Mouse (Mus musculus) C2C12 (cell line): ENCODE data around the gene Gm10097. TPM values are rescaled to one million over a fixed set of nuclear protein-coding genes. Genes with fewer than 3 reads are reported as not detected.
A peak's percentile ranks its signal among the peaks of the same experiment; 100 is the strongest.

ENCODE experiments used
- H3K27me3 ChIP-seq: one replicate; pipeline ENCODE4 v1.6.1; 2011; ENCODE audit not compliant: control insufficient read depth, insufficient read depth, insufficient read length
- H3K36me3 ChIP-seq: one replicate; pipeline ENCODE4 v1.6.1; 2011; ENCODE audit not compliant: control insufficient read depth, insufficient read depth
- H3K4me3 ChIP-seq: one replicate; pipeline ENCODE4 v1.5.1; 2011; ENCODE audit warnings: mild to moderate bottlenecking, control low read depth; ENCODE audit not compliant: poor library complexity, insufficient read depth, severe bottlenecking
- H3K79me2 ChIP-seq: one replicate; pipeline ENCODE4 v1.6.1; 2011; ENCODE audit not compliant: control insufficient read depth, insufficient read depth
- H3K79me3 ChIP-seq: one replicate; pipeline ENCODE4 v1.6.1; 2011; ENCODE audit warnings: low read depth, control low read depth
- H3ac ChIP-seq: one replicate; pipeline ENCODE3; 2011; ENCODE audit warnings: low read depth; ENCODE audit not compliant: control insufficient read depth, insufficient read length
- CEBPB ChIP-seq: IDR thresholded peaks from one replicate; pipeline ENCODE4 v1.6.1; 2011; ENCODE audit warnings: low read depth, mild to moderate bottlenecking, control low read depth, moderate library complexity
- CTCF ChIP-seq: IDR thresholded peaks from one replicate; pipeline ENCODE4 v1.5.1; 2011; ENCODE audit not compliant: control insufficient read depth, insufficient read depth, insufficient read length
- FOSL1 ChIP-seq: IDR thresholded peaks from one replicate; pipeline ENCODE4 v1.8.0; 2011; ENCODE audit warnings: mild to moderate bottlenecking, low read length; ENCODE audit not compliant: poor library complexity, insufficient read depth, severe bottlenecking
- MAX ChIP-seq: IDR thresholded peaks from one replicate; pipeline ENCODE4 v1.6.1; 2011; ENCODE audit warnings: mild to moderate bottlenecking, control low read depth
- MYOD1 ChIP-seq: IDR thresholded peaks from one replicate; pipeline ENCODE4 v1.6.1; 2011; ENCODE audit warnings: low read depth; ENCODE audit not compliant: control insufficient read depth, insufficient read length
- MYOG ChIP-seq: IDR thresholded peaks from one replicate; pipeline ENCODE4 v1.6.1; 2011; ENCODE audit not compliant: control insufficient read depth, insufficient read length; ENCODE audit errors: extremely low read depth
- USF1 ChIP-seq: IDR thresholded peaks from one replicate; pipeline ENCODE4 v1.6.1; 2011; ENCODE audit warnings: low read depth, mild to moderate bottlenecking, control low read depth, moderate library complexity
- polyA plus RNA-seq: library from polyadenylated mRNA; unstranded; fragments of >200 nt; fragmentation: generic; extraction: Trizol; gene quantifications from one replicate; pipeline ENCODE4 v1.2.1, GENCODE M21; 2012; ENCODE audit warnings: missing spikeins

The Gm10097 gene
- polyA plus RNA-seq, 1 experiment = 0.02 TPM

DNA sequence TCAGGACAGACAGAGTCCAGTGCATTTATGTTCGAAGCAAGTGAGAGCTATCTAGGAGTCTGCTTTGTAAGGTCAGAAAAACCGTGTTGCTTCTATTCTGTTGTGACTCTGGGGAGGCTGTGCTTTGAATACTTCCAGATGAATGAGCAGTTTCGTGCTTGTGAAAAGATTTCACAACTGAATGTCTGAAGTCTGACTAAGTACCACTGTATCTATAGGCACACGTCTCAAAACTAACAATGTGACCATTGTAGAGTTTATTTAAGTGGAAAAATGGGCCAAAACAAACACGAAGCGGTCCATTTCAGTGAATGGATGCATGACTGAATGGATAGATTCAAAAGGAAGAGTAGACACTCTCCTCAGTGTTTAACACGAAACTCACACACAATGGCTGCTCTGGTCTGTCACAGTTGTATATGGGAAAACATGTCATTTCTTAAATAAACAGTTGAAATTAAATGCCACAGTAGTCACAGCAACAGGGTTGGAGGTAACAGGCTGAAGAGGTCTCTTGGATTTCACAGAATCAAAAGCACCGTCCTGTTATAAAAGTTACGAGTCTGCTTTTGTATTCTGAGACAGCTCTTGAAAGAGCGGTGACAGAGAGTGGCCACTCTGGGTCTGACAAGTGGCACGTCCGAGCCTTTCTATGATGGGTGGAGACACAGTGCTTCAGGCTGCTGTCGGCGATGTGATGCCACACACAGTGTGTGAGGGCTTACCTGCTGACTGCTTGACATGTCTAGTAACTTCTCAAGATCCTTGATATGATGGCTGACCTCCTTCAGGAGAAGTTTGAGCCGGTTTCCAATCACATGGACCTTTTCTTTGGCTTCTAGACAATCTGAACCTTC is 36.6 kb upstream of the Gm10097 start:
- TF ChIP-seq FOSL1 (no peak), CEBPB (no peak), MYOD1 (no peak), CTCF (no peak), MAX (no peak), MYOG (no peak), USF1 (no peak)
- Histone ChIP-seq H3K27me3 (no peaks in the 10 kb centered on the region), H3K79me2 (no peaks in the 10 kb centered on the region), H3K36me3 (peaks cover 59% of the 10 kb centered on the region), H3K4me3 (no peak overlapping the region), H3K79me3 (no peaks in the 10 kb centered on the region), H3ac (no peak overlapping the region)

GRCm38 (mm10) chr10:5041254-5041653 is 27.7 kb upstream of the Gm10097 start:
- TF ChIP-seq USF1 (no peak), MYOG (no peak), CTCF (no peak), CEBPB (no peak), MAX (no peak), MYOD1 (no peak), FOSL1 (no peak)
- Histone ChIP-seq H3K36me3 (peaks cover 70% of the 10 kb centered on the region), H3ac (no peak overlapping the region), H3K4me3 (no peak overlapping the region), H3K79me2 (no peaks in the 10 kb centered on the region), H3K79me3 (no peaks in the 10 kb centered on the region), H3K27me3 (no peaks in the 10 kb centered on the region)

DNA sequence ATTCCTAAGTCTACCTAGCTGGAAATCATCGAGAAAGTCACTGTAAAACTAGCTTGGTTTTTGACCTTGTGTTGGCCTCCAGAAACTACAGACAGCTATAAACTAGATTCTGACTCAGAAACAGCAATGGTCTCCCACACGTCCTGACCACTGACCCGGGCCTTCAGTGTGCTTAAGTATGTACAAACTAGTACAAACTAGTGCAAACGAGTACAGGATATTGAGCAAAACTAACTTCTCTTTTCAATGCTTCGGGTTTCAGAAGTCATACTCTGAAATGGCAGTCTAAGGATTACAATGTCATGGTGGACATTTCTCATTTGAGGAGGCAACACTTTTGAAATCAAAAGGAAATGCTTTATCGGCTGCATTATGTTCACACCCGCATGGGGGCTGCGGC is 24.5 kb upstream of the Gm10097 start:
- H3K36me3 ChIP-seq = peaks cover 76% of the 10 kb centered on the region
- TF ChIP-seq CEBPB (no peak), CTCF (no peak)
- no peaks in the 10 kb centered on the region for H3K27me3 ChIP-seq

GRCm38 (mm10) chr10:5045213-5045612 is 23.8 kb upstream of the Gm10097 start:
- no peaks in the 10 kb centered on the region for H3K27me3 ChIP-seq
- no peak overlapping the region for H3ac ChIP-seq
- peaks cover 75% of the 10 kb centered on the region for H3K36me3 ChIP-seq
- no peak overlapping the region for H3K4me3 ChIP-seq
- TF ChIP-seq MAX = no peak
- TF ChIP-seq MYOG = no peak
- TF ChIP-seq USF1 = no peak
- H3K79me3 ChIP-seq = no peaks in the 10 kb centered on the region
- no peaks in the 10 kb centered on the region for H3K79me2 ChIP-seq

More for the DNA sequence above, 24.5 kb upstream of the Gm10097 start:
- Histone ChIP-seq H3ac (no peak overlapping the region), H3K79me2 (no peaks in the 10 kb centered on the region), H3K4me3 (no peak overlapping the region), H3K79me3 (no peaks in the 10 kb centered on the region)

GRCm38 (mm10) chr10:5045671-5046070 is 23.3 kb upstream of the Gm10097 start:
- Histone ChIP-seq H3K27me3 (no peaks in the 10 kb centered on the region), H3ac (no peak overlapping the region), H3K79me3 (no peaks in the 10 kb centered on the region), H3K4me3 (no peak overlapping the region), H3K36me3 (peaks cover 71% of the 10 kb centered on the region), H3K79me2 (no peaks in the 10 kb centered on the region)
- TF ChIP-seq MYOG (no peak), MYOD1 (no peak), CEBPB (no peak), MAX (no peak), USF1 (no peak), CTCF (no peak), FOSL1 (no peak)

- Histone ChIP-seq H3ac (no peak overlapping the region), H3K36me3 (peaks cover 49% of the 10 kb centered on the region), H3K4me3 (no peak overlapping the region), H3K27me3 (no peaks in the 10 kb centered on the region), H3K79me3 (no peaks in the 10 kb centered on the region), H3K79me2 (no peaks in the 10 kb centered on the region)
- no peak for TF ChIP-seq CEBPB
- TF ChIP-seq MYOD1 = peak; percentile 98
- peak; percentile 75 for TF ChIP-seq MAX
- TF ChIP-seq FOSL1 = peak; percentile 39
Measured at GRCm38 (mm10) chr10:5056243-5056735, 12.7 kb upstream of the Gm10097 start.
